Mouse (Mus musculus): ENCODE data around the gene Cbl. TPM values are rescaled to one million over a fixed set of nuclear protein-coding genes. Genes with fewer than 3 reads are reported as not detected.

Cbl gene
- polyA plus RNA-seq, 2 experiments, result 15.6 to 18.3 TPM

DNA sequence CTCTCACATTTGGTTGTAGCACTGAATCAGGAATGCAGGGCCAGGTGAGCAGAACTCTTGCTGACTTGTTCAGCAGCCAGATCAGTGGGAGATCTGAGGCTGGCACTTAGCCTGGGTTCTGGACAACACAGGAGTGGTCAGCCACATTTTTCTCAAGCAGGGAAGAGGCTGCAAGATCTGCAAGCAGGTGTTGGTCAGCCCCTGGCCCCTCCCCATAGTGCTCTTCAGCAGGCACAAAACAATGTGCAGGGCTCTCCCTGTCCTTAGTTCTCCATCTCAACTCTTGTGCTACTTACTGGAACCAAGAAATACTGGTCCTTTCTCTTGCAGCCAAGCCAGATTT, 89.2 kb downstream of the Cbl start:
- DNase-seq (ENCODE audit: low spot score) (no peak), ATAC-seq (ENCODE audit: low FRiP score, low read depth) (no peak)
- Histone ChIP-seq H3K9me3 (ENCODE audit: control insufficient read depth, low read length) (no peaks in the 10 kb centered on the region), H3K9ac (ENCODE audit: low read depth, low read length, severe bottlenecking) (no peak overlapping the region), H3K4me1 (ENCODE audit: control insufficient read depth, insufficient read depth, low read length) (no peaks in the 10 kb centered on the region), H3K4me2 (replicated peaks; ENCODE audit: low read depth, low read length, severe bottlenecking) (no peak overlapping the region), H3K4me3 (replicated peaks; ENCODE audit: low read length) (no peak overlapping the region), H3K27me3 (ENCODE audit: control insufficient read depth, insufficient read depth, low read length) (no peaks in the 10 kb centered on the region), H3K27ac (replicated peaks; ENCODE audit: low read depth, low read length) (no peak overlapping the region), H3K36me3 (ENCODE audit: control insufficient read depth, insufficient read depth, low read length) (peaks cover 60% of the 10 kb centered on the region)
- TF ChIP-seq POLR2A (IDR thresholded peaks at IDR 0.05; ENCODE audit: borderline replicate concordance, extremely low read depth, insufficient read depth, insufficient read length), result no peak

DNA sequence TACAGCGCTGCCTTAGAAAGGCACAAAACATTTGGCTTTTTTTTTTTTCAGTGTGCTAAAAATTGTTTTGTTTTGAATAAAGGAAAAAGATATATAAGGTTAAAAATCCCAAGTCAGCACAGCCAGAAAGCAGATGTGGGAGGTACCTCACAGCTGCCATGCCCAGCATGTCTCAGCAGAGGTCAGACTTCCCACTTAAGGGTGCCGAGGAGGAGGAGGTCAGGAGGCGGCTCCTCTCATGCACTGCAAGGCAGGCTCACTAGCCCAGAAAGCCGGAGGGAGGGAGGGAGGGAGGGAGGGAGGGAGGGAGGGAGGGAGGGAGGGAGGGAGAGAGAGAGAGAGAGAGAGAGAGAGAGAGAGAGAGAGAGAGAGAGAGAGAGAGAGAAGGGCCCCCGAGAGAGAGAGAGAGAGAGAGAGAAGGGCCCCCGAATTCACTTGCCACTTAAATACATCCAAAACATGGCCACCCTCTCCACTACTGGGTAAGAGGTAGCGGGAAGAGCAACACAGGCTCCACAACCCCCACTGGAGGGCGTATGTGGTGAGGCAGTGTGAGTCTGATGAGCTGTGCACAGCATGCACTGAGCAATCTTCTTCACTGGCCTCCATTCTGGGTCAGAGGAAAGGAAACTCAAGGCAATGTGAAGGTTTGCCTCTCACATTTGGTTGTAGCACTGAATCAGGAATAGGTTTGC, 89.7 kb downstream of the Cbl start:
- DNase-seq (ENCODE audit: low spot score), result no peak
- H3K36me3 ChIP-seq (ENCODE audit: control insufficient read depth, insufficient read depth, low read length), result peaks cover 63% of the 10 kb centered on the region
- H3K4me3 ChIP-seq (replicated peaks; ENCODE audit: low read length), result no peak overlapping the region
- no peaks in the 10 kb centered on the region for H3K4me1 ChIP-seq (ENCODE audit: control insufficient read depth, insufficient read depth, low read length)
- no peak overlapping the region for H3K27ac ChIP-seq (replicated peaks; ENCODE audit: low read depth, low read length)
- ATAC-seq (ENCODE audit: low FRiP score, low read depth), result no peak
- no peak overlapping the region for H3K9ac ChIP-seq (ENCODE audit: low read depth, low read length, severe bottlenecking)
- no peak overlapping the region for H3K4me2 ChIP-seq (replicated peaks; ENCODE audit: low read depth, low read length, severe bottlenecking)
- no peak for TF ChIP-seq POLR2A (IDR thresholded peaks at IDR 0.05; ENCODE audit: borderline replicate concordance, extremely low read depth, insufficient read depth, insufficient read length)
- no peaks in the 10 kb centered on the region for H3K9me3 ChIP-seq (ENCODE audit: control insufficient read depth, low read length)
- WGBS, result 50% methylated on average over 6 of the region's 8 CpGs
- H3K27me3 ChIP-seq (ENCODE audit: control insufficient read depth, insufficient read depth, low read length), result no peaks in the 10 kb centered on the region

- Histone ChIP-seq H3K4me1 (ENCODE audit: control insufficient read depth, insufficient read depth, low read length) (no peaks in the 10 kb centered on the region), H3K27ac (replicated peaks; ENCODE audit: low read depth, low read length) (no peak overlapping the region), H3K4me2 (replicated peaks; ENCODE audit: low read depth, low read length, severe bottlenecking) (no peak overlapping the region), H3K4me3 (replicated peaks; ENCODE audit: low read length) (no peak overlapping the region), H3K27me3 (ENCODE audit: control insufficient read depth, insufficient read depth, low read length) (no peaks in the 10 kb centered on the region), H3K9me3 (ENCODE audit: control insufficient read depth, low read length) (no peaks in the 10 kb centered on the region), H3K9ac (ENCODE audit: low read depth, low read length, severe bottlenecking) (no peak overlapping the region), H3K36me3 (ENCODE audit: control insufficient read depth, insufficient read depth, low read length) (peaks cover 70% of the 10 kb centered on the region)
- ATAC-seq (ENCODE audit: low FRiP score, low read depth), result no peak
- TF ChIP-seq POLR2A (IDR thresholded peaks at IDR 0.05; ENCODE audit: borderline replicate concordance, extremely low read depth, insufficient read depth, insufficient read length), result no peak
- DNase-seq (ENCODE audit: low spot score), result no peak
- 87% methylated on average over 5 of the region's 5 CpGs for WGBS
Measured at GRCm38 (mm10) chr9:44143421-44143820, 90.4 kb downstream of the Cbl start.

DNA sequence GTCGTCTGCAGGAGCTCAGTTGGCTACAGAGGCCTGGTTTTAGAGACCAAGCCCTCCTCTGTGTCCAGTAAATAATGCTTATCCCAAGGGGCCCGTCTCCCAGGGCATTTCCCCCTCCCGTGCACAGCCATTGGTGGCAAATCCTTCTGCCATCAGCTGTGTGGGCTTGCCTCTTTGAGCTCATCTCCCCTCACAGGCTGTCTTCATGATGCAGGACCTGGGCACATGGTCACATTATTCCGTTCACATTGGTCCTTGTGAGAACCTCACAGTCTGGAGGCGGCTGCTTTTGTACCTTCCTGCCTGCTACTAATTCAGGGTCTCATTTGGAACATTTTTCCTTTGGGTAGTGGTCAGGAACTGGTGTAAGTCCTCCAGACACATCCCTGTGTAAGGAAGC, 91.9 kb downstream of the Cbl start:
- 70% methylated on average over 5 of the region's 5 CpGs for WGBS
- ATAC-seq (ENCODE audit: low FRiP score, low read depth) (no peak), DNase-seq (ENCODE audit: low spot score) (no peak)
- TF ChIP-seq POLR2A (IDR thresholded peaks at IDR 0.05; ENCODE audit: borderline replicate concordance, extremely low read depth, insufficient read depth, insufficient read length), result no peak
- no peak overlapping the region for H3K4me2 ChIP-seq (replicated peaks; ENCODE audit: low read depth, low read length, severe bottlenecking)
- no peaks in the 10 kb centered on the region for H3K9me3 ChIP-seq (ENCODE audit: control insufficient read depth, low read length)
- H3K36me3 ChIP-seq (ENCODE audit: control insufficient read depth, insufficient read depth, low read length), result peaks cover 75% of the 10 kb centered on the region
- no peak overlapping the region for H3K9ac ChIP-seq (ENCODE audit: low read depth, low read length, severe bottlenecking)
- H3K27me3 ChIP-seq (ENCODE audit: control insufficient read depth, insufficient read depth, low read length), result no peaks in the 10 kb centered on the region
- no peaks in the 10 kb centered on the region for H3K4me1 ChIP-seq (ENCODE audit: control insufficient read depth, insufficient read depth, low read length)
- H3K4me3 ChIP-seq (replicated peaks; ENCODE audit: low read length), result no peak overlapping the region
- H3K27ac ChIP-seq (replicated peaks; ENCODE audit: low read depth, low read length), result no peak overlapping the region

- WGBS, result 63% methylated on average over 4 of the region's 4 CpGs
- Histone ChIP-seq H3K9me3 (ENCODE audit: control insufficient read depth, low read length) (no peaks in the 10 kb centered on the region), H3K4me2 (replicated peaks; ENCODE audit: low read depth, low read length, severe bottlenecking) (no peak overlapping the region), H3K36me3 (ENCODE audit: control insufficient read depth, insufficient read depth, low read length) (peaks cover 57% of the 10 kb centered on the region), H3K27ac (replicated peaks; ENCODE audit: low read depth, low read length) (no peak overlapping the region), H3K27me3 (ENCODE audit: control insufficient read depth, insufficient read depth, low read length) (peaks cover 4% of the 10 kb centered on the region; the same call in 1 of the 2 replicates), H3K9ac (ENCODE audit: low read depth, low read length, severe bottlenecking) (no peak overlapping the region), H3K4me3 (replicated peaks; ENCODE audit: low read length) (no peak overlapping the region), H3K4me1 (ENCODE audit: control insufficient read depth, insufficient read depth, low read length) (peaks cover 21% of the 10 kb centered on the region)
- no peak for DNase-seq (ENCODE audit: low spot score)
- TF ChIP-seq POLR2A (IDR thresholded peaks at IDR 0.05; ENCODE audit: borderline replicate concordance, extremely low read depth, insufficient read depth, insufficient read length), result no peak
- ATAC-seq (ENCODE audit: low FRiP score, low read depth), result no peak
Measured at GRCm38 (mm10) chr9:44137846-44138245, 96.0 kb downstream of the Cbl start.
